Mouse (Mus musculus): ENCODE data around the gene Sppl3.

DNA sequence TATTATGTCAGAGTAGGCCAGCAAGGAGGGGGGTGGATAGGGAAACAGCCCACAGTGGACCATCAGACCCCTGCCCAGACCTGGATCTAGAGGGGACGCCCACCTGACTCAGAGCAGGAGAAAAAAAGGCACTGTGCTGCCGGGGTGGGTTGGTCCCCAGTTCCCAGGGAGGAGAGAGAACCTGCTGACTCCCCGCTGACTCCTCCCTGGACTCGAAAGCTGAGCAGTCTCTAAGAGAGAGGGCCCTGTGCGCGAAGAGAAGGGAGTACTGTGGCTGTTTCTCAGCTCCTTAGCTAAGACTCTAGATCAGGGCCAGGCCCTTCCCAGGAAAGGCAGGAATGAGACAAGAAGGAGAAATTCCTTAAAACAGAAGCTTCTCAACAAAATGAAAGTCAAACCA is 133.5 kb downstream of the Sppl3 start:
- TF ChIP-seq CTCF (IDR thresholded peaks at IDR 0.05; ENCODE audit: low read depth, low read length) (no peak), POLR2A (IDR thresholded peaks at IDR 0.05; ENCODE audit: insufficient read depth, low read length) (no peak), EP300 (IDR thresholded peaks at IDR 0.05; ENCODE audit: insufficient read depth, low read depth, low read length) (no peak)

Data from ES-Bruce4 (cell line).